Mouse (Mus musculus): Measurements from ENCODE around the gene Nlrc3.

DNA sequence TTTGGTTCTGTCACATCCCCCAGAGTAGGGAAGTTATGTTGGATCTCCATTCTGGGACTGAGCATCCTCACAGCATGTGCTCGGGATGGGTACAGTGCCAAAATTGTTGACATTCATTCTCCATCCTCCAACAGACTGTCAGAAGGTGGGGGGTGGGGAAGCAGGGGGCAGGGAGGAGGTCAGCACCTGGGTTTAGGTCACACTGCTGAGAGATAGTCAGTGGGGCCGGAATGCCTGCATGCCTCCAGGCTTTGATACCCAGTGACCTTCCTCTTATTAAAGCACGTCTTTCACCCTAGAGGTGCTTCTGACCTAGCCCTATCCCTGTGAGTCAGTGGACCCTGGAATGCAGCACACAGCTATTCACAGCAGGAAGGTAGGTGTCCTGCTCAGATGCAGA, 280 bp upstream of the Nlrc3 start:
- no peak for TF ChIP-seq CTCF (IDR thresholded peaks at IDR 0.05; ENCODE audit: borderline replicate concordance, control insufficient read depth, extremely low read depth, insufficient read depth, low read length, poor library complexity)
- TF ChIP-seq POLR2A (IDR thresholded peaks at IDR 0.05; ENCODE audit: control insufficient read depth, extremely low read depth, insufficient read depth, low read length, poor library complexity), result no peak

All from thymus, adult 2 months (tissue).